Mouse (Mus musculus) MEL (cell line): Measurements from ENCODE around the gene Dapl1.

Source experiments
- CTCF ChIP-seq, 3 experiments: IDR thresholded peaks in 2 of 3; conservative IDR thresholded peaks in 1 of 3; 2 replicates each; pipeline ENCODE4 v1.5.1; 2011 to 2012; ENCODE audit warnings: low read length in 3 of 3, low read depth in 2 of 3, mild to moderate bottlenecking in 2 of 3, improper control_type of control experiment in 1 of 3, inconsistent platforms in 1 of 3, mixed read lengths in 1 of 3, moderate library complexity in 1 of 3; ENCODE audit not compliant: control insufficient read depth in 1 of 3, insufficient read depth in 1 of 3, poor library complexity in 1 of 3, severe bottlenecking in 1 of 3
- HCFC1 ChIP-seq: IDR thresholded peaks from 2 replicates; pipeline ENCODE4 v1.6.1; 2012; ENCODE audit warnings: low read depth, mild to moderate bottlenecking, inconsistent platforms, low read length, improper control_type of control experiment, moderate library complexity
- MAX ChIP-seq: IDR thresholded peaks from 2 replicates; pipeline ENCODE4 v1.6.1; 2011; ENCODE audit warnings: low read length, improper control_type of control experiment
- RAD21 ChIP-seq: IDR thresholded peaks from 2 replicates; pipeline ENCODE4 v1.6.1; 2011; ENCODE audit warnings: mild to moderate bottlenecking, low read depth, low read length, improper control_type of control experiment
- TAL1 ChIP-seq: IDR thresholded peaks from 2 replicates; pipeline ENCODE4 v1.6.1; 2012; ENCODE audit warnings: mild to moderate bottlenecking, inconsistent platforms, low read length, moderate library complexity, mixed read lengths
- TBP ChIP-seq: IDR thresholded peaks from 2 replicates; pipeline ENCODE4 v1.8.0; 2011; ENCODE audit warnings: low read depth, low read length, improper control_type of control experiment
- USF1 ChIP-seq: IDR thresholded peaks from 2 replicates; pipeline ENCODE4 v1.6.1; 2014; ENCODE audit warnings: low read depth, mild to moderate bottlenecking, inconsistent platforms, low read length, improper control_type of control experiment, moderate library complexity
- ZKSCAN1 ChIP-seq: IDR thresholded peaks from 2 replicates; pipeline ENCODE4 v1.6.1; 2012; ENCODE audit warnings: low read depth, mild to moderate bottlenecking, inconsistent platforms, low read length, improper control_type of control experiment, moderate library complexity
- ZNF384 ChIP-seq: IDR thresholded peaks from 2 replicates; pipeline ENCODE4 v1.6.1; 2012; ENCODE audit warnings: low read depth, mild to moderate bottlenecking, inconsistent platforms, low read length, improper control_type of control experiment

GRCm38 (mm10) chr2:59509061-59509460 lies 24.6 kb downstream of the Dapl1 start:
- TF ChIP-seq MAX (no peak), CTCF (IDR thresholded peaks at IDR 0.05 in 2 of 3, conservative IDR thresholded peaks at IDR 0.05 in 1 of 3; ENCODE audit: control insufficient read depth in 1 of 3, insufficient read depth in 1 of 3, low read depth in 2 of 3, low read length in 3 of 3, poor library complexity in 1 of 3, severe bottlenecking in 1 of 3) (no peak), USF1 (no peak), TAL1 (no peak), ZNF384 (no peak), RAD21 (no peak), TBP (no peak), ZKSCAN1 (no peak), HCFC1 (no peak)
